Mouse (Mus musculus) brain, embryonic 14.5 days (tissue): ENCODE data around the gene Serpina3a.

Source experiments
- CTCF ChIP-seq: fragments of 200-500 bp; IDR thresholded peaks from 2 replicates; pipeline ENCODE4 v1.5.1; 2012; ENCODE audit warnings: inconsistent platforms, mild to moderate bottlenecking, moderate library complexity, borderline replicate concordance; ENCODE audit not compliant: insufficient read depth, insufficient read length; ENCODE audit errors: extremely low read depth
- POLR2A ChIP-seq: fragments of 200-500 bp; IDR thresholded peaks from 2 replicates; pipeline ENCODE4 v1.6.1; 2012; ENCODE audit warnings: mild to moderate bottlenecking, inconsistent platforms, borderline replicate concordance; ENCODE audit not compliant: poor library complexity, insufficient read depth, insufficient read length, severe bottlenecking; ENCODE audit errors: extremely low read depth

DNA sequence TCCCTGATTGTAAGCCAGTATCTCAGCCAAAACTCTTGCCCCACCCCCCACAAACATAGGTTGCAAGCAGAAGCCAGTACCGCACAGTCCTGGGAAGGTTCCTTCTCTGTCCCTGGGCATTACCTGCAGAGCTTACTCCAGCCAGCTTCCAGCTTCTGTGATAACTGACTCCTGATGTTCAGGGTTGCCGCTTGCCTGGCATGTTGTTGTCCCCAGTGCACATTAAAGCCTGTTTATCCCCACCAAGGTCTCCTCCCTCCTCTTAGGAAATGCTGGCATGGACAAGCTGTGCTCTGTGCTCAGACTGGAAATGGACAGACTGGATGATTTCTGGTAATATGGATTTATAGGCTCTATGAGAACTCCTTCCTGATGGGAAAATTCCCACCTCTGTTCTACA is 41.1 kb downstream of the Serpina3a start, which contains the start of gene Serpina3c:
- TF ChIP-seq CTCF: no peak
- no peak for TF ChIP-seq POLR2A
